Mouse (Mus musculus) midbrain, embryonic 15.5 days (tissue): ENCODE results near the gene Tab2. TPM values are rescaled to one million over a fixed set of nuclear protein-coding genes. Genes with fewer than 3 reads are reported as not detected.

Source experiments
- ATAC-seq: fragments of 200-750 bp; cut with Nextera tagmentation; replicated peaks from 2 replicates; pipeline ENCODE4 v1.8.0; 2017; ENCODE audit warnings: moderate TSS enrichment
- H3K27ac ChIP-seq: fragments of 300-500 bp; sonication (generic); 2 replicates; pipeline ENCODE4 v1.5.1; 2015; ENCODE audit warnings: mild to moderate bottlenecking, inconsistent platforms
- H3K27me3 ChIP-seq: fragments of 300-500 bp; sonication (generic); replicated peaks from 2 replicates; pipeline ENCODE4 v1.6.1; 2015; ENCODE audit warnings: inconsistent platforms
- H3K36me3 ChIP-seq: fragments of 300-500 bp; sonication (generic); replicated peaks from 2 replicates; pipeline ENCODE4 v1.6.1; 2015; ENCODE audit warnings: inconsistent platforms
- H3K4me1 ChIP-seq: fragments of 300-500 bp; sonication (generic); 2 replicates; pipeline ENCODE4 v1.6.1; 2015; ENCODE audit warnings: inconsistent platforms
- H3K4me2 ChIP-seq: fragments of 300-500 bp; sonication (generic); 2 replicates; pipeline ENCODE4 v1.6.1; 2015; ENCODE audit warnings: inconsistent platforms, mild to moderate bottlenecking, moderate library complexity
- H3K4me3 ChIP-seq: fragments of 300-500 bp; sonication (generic); 2 replicates; pipeline ENCODE4 v1.5.1; 2015; ENCODE audit warnings: mild to moderate bottlenecking, inconsistent platforms
- H3K9ac ChIP-seq: fragments of 300-500 bp; sonication (generic); 2 replicates; pipeline ENCODE4 v1.6.1; 2015; ENCODE audit warnings: mild to moderate bottlenecking, inconsistent platforms
- H3K9me3 ChIP-seq: fragments of 300-500 bp; sonication (generic); 2 replicates; pipeline ENCODE4 v1.6.1; 2016; ENCODE audit warnings: inconsistent platforms
- WGBS: fragments of 180-500 bp; shearing (Covaris S2); methylation state at CpG from one replicate; pipeline ENCODE4 v1.1.7; 2015; ENCODE audit warnings: mixed read lengths; 5-methylcytosine and 5-hydroxymethylcytosine counted together
- polyA plus RNA-seq: library from polyadenylated mRNA; unstranded; fragments of >200 nt; fragmentation: Nextera tagmentation; extraction: Ambion mirVana; gene quantifications from 2 replicates; pipeline ENCODE4 v1.2.1, GENCODE M21; 2015

Tab2 gene
- 13.1 and 13.7 TPM in 2 replicates for polyA plus RNA-seq

DNA sequence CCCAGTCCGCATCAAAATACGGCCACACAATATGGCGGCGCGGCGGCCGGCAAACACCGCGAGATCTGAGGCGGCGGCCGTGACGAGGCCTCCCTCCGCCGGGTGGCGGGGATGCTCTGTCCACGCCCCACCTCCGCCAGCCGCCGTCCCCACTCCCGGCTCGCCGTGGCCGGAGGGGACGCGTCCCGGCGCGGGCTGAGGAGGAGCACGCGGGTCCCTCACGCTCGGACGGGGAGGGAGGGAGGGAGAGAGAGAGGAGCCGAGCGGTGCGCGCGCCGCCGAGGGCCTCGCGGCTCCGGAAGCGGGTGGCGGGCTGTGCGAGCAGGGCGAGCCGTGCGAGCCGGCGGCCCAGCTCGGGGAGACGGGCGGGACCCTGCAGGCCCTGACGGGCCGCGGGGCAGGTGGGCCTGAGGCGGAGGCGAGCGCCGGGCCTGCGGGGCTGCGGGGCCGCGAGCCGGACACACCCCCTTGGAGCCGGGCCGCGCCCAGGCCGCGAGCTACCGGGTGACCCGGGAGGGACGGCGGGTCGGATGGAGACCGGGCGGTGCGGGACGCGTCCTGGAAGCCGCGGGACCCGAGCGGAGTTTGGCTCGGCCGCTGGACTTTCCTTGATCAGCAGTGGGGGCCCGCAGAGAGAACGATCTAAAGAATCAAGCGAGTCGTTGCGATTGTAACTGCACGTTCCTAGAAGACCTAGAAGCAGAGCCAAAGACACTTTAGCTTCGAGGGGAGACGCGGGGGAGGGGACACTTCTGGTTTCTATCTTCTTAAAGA lies at the start of gene Tab2:
TSS of gene Tab2 (minus strand) at position 3 of the 774 bp plus-strand sequence.
- no peaks in the 10 kb centered on the region for H3K27me3 ChIP-seq
- peaks cover 29% of the 10 kb centered on the region for H3K4me1 ChIP-seq
- peak within 1 kb of the TSS; percentile 73 for H3K4me2 ChIP-seq
- no peaks in the 10 kb centered on the region for H3K36me3 ChIP-seq
- H3K27ac ChIP-seq, result peak within 1 kb of the TSS; percentile 99
- peak; percentile 98 for ATAC-seq
- peak within 1 kb of the TSS; percentile 98 for H3K9ac ChIP-seq
- H3K4me3 ChIP-seq, result peak within 1 kb of the TSS; percentile 99
- WGBS, result under 1% methylated on average over 80 of the region's 97 CpGs
- no peaks in the 10 kb centered on the region for H3K9me3 ChIP-seq

DNA sequence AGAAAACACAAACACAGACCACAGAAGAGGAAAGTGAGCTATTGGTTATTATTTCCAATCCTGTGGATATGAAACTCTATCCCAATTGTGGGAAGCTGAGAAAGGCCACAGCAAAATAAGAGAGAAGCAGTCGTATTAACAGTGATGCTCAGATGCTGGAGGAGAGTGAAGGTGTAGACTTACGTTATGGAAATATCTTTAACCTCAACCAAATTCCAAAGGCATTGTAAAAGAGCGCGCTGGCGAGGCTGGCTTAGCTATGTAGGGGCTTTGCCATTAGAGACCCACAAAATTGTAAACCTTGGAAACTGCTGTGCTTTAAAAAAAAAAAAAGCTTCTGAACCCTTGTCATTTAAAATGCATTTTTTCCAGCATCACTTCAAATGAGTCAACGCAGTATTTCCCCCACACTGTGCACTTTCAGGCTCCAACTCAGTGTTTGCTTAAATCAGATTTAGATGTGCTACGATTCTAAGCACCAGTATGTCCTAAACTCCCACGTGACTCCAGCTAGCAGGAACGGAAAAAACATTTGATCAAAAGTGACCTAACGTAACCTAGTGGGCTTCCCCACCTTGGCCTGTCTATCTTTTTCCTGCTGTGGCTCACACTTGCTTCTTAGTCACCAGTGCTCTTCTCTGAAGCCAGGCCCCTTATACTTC lies 36.4 kb upstream of the Tab2 start:
- Histone ChIP-seq H3K36me3 (no peaks in the 10 kb centered on the region), H3K9me3 (no peaks in the 10 kb centered on the region), H3K27ac (no peak overlapping the region), H3K4me2 (no peak overlapping the region), H3K9ac (no peak overlapping the region), H3K27me3 (no peaks in the 10 kb centered on the region), H3K4me3 (no peak overlapping the region), H3K4me1 (no peaks in the 10 kb centered on the region)
- whole genome bisulfite sequencing, result 73% methylated on average over 10 of the region's 10 CpGs
- ATAC-seq, result no peak

DNA sequence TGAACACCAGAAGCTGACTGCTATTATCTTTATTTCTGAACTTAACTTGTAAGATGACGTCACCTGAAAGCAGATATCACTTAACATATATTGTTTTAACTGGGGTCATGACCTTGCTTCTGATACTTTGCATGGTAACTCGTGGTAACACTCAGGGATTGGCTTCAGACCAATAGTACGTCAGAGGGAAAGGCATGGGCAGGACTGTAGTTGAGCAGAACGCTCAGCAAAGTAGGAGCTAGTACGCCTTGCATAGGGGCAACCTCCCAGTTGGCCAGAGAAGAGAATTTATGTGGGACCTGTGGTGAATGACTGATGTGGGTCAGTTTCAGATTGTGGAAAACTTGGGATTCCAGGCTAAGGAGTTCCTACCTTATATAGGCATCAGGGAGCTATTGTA lies 35.6 kb upstream of the Tab2 start:
- H3K4me1 ChIP-seq, result no peaks in the 10 kb centered on the region
- no peak overlapping the region for H3K4me3 ChIP-seq
- no peaks in the 10 kb centered on the region for H3K27me3 ChIP-seq
- no peaks in the 10 kb centered on the region for H3K9me3 ChIP-seq
- 88% methylated on average over 5 of the region's 5 CpGs for WGBS
- no peak overlapping the region for H3K27ac ChIP-seq
- ATAC-seq, result no peak
- no peaks in the 10 kb centered on the region for H3K36me3 ChIP-seq
- H3K9ac ChIP-seq, result no peak overlapping the region
- H3K4me2 ChIP-seq, result no peak overlapping the region

DNA sequence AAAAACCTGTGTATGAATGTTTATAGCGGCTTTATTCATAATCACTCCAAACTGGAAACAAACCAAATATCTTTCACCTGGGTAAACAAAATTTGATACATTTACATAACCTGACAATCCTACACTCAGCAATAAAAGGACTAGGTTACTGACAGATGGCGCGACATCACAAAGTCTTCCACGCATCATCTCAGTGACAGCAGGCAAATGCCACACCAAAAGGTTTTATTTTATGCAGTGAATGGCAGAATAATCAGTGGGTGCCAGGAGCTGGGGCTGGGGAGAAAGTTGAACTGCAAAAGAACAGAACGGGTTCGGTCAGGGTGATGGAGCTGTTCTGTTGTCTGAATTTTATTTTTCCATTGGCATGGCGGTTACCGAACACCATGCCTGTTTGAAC lies 31.5 kb upstream of the Tab2 start:
- ATAC-seq, result no peak
- 89% methylated on average over 8 of the region's 8 CpGs for WGBS

DNA sequence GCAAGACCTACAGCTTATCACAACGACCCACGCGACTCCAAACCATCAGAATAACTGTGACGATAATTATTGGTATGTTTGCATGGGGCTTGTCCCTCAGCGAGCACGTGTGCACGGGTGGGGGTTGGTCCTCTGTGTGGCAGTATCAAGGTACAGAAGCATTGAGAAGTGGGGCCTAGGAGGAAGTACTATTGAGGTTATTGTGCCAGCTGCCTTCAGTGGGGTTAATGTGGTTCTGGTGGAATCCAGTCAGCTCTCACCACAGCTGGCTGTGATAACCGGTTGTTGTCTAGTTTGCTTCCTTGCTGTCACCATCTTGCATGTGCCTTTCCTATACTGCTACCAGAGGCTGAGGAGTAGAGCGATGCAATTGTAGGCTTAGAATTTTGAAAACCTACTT lies 20.4 kb upstream of the Tab2 start:
- no peak overlapping the region for H3K4me3 ChIP-seq
- no peaks in the 10 kb centered on the region for H3K9me3 ChIP-seq
- 95% methylated on average over 9 of the region's 9 CpGs for WGBS
- H3K4me2 ChIP-seq, result no peak overlapping the region
- no peak overlapping the region for H3K9ac ChIP-seq
- H3K4me1 ChIP-seq, result no peaks in the 10 kb centered on the region
- H3K27me3 ChIP-seq, result no peaks in the 10 kb centered on the region
- H3K36me3 ChIP-seq, result no peaks in the 10 kb centered on the region
- ATAC-seq, result no peak
- H3K27ac ChIP-seq, result no peak overlapping the region

More for the DNA sequence above, 31.5 kb upstream of the Tab2 start:
- Histone ChIP-seq H3K27me3 (no peaks in the 10 kb centered on the region), H3K36me3 (no peaks in the 10 kb centered on the region), H3K4me3 (no peak overlapping the region), H3K27ac (no peak overlapping the region), H3K4me2 (no peak overlapping the region), H3K9me3 (no peaks in the 10 kb centered on the region), H3K9ac (no peak overlapping the region), H3K4me1 (no peaks in the 10 kb centered on the region)

DNA sequence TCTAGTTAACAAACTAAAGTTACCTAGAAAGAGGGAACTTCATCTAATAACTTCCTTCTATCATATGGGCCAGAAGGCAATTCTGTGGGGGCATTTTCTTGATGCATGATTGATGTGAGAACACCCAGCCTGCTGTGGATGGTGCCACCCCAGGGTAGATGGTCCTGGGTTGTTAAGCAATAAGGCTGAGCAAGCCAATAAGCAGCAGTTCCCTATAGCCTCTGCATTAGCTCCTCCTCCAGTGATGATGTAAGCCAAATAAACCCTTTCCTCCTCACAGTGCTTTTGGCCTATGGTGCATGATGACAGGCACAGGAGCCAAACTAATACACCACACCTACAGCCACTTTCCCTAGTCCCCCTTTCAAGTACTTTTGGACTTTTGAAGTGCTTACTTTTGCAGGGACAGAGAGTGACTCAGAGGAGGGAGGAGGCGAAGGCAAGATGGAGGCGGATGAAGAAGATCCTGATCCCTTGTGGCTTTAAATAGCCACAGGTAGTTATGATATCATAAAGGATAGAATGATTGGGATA lies 12.8 kb upstream of the Tab2 start:
- H3K4me2 ChIP-seq, result no peak overlapping the region
- no peaks in the 10 kb centered on the region for H3K9me3 ChIP-seq
- no peak for ATAC-seq
- no peak overlapping the region for H3K27ac ChIP-seq
- no peaks in the 10 kb centered on the region for H3K27me3 ChIP-seq
- no peaks in the 10 kb centered on the region for H3K36me3 ChIP-seq
- H3K4me1 ChIP-seq, result no peaks in the 10 kb centered on the region
- H3K9ac ChIP-seq, result no peak overlapping the region
- no peak overlapping the region for H3K4me3 ChIP-seq
- 98% methylated on average over 2 of the region's 2 CpGs for WGBS

DNA sequence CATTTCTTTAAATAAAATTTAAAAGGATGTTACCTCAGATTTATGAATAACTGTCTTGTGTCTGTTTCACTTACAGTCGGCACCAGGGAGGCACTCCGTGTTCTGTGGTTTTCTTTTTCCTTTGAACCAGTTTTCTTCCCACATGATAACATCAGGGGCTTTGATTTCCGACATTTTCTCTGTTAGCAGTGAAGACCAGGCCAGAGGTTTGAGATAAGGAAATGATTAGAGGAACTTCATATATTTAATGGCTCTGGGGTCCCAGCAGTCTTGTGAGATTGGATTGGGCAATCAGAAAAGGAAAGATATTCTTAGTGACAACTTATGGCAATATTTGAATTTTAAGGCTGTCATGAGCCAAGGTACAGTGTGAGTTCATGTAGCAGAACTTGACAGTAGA lies 11.1 kb upstream of the Tab2 start:
- no peaks in the 10 kb centered on the region for H3K4me1 ChIP-seq
- H3K9ac ChIP-seq, result no peak overlapping the region
- H3K4me3 ChIP-seq, result no peak overlapping the region
- no peak for ATAC-seq
- no peaks in the 10 kb centered on the region for H3K36me3 ChIP-seq
- H3K4me2 ChIP-seq, result no peak overlapping the region
- no peaks in the 10 kb centered on the region for H3K9me3 ChIP-seq
- 85% methylated on average over 3 of the region's 3 CpGs for WGBS
- H3K27me3 ChIP-seq, result no peaks in the 10 kb centered on the region
- no peak overlapping the region for H3K27ac ChIP-seq

DNA sequence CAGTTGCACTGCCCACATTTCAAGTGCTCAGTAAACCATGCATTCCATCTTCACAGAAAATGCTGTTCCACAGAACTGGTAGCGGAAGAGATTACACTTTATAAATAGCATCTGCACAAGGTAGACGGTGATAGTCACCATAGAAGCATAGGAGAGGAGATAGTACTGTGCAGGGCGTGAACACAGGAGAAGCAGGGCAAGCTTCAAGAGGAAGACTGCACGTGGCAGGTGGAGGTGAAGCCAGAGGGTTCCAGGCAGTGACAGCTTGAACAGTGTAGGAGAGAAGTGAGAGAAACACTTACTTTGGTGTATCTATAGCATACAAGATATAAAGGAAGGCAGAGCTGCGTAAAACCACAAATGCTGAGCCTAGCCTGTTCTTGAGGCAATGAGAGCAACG lies 3.0 kb upstream of the Tab2 start:
- WGBS, result 77% methylated on average over 6 of the region's 6 CpGs
- Histone ChIP-seq H3K4me3 (no peak overlapping the region), H3K27me3 (no peaks in the 10 kb centered on the region), H3K4me2 (no peak overlapping the region), H3K9me3 (no peaks in the 10 kb centered on the region), H3K27ac (no peak overlapping the region), H3K9ac (no peak overlapping the region), H3K36me3 (no peaks in the 10 kb centered on the region), H3K4me1 (peaks cover 7% of the 10 kb centered on the region)
- no peak for ATAC-seq

DNA sequence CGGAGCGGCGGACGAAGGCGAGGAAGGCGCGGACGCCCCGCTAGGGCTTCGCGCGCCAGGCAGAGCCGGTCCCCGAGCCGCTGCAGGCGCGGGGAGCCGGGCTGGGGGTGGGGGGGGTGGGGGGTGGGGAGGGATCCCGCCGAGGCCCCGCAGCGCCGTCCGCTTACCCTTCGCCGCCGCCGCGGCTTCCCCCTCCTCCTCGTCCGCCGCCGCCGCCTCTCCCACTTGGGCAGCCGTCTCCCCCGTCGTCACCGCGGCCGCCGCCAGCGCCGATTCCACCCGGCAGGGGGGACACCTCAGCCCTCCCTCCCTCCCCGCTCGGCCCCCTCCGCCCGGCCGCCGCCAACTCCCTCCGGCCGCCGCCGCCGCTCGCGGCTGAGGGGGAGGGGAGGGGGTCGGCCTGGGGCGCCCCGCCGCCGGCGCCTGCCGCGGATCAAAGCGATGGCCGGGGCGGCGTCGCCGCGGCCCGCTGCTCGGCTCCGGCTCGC lies 352 bp downstream of the Tab2 start:
- 0% methylated on average over 5 of the region's 76 CpGs for WGBS
- H3K27me3 ChIP-seq, result no peaks in the 10 kb centered on the region
- no peaks in the 10 kb centered on the region for H3K9me3 ChIP-seq
- H3K27ac ChIP-seq, result peak overlapping the region; percentile 99
- H3K9ac ChIP-seq, result peak overlapping the region; percentile 98
- peak; percentile 76 for ATAC-seq
- H3K4me3 ChIP-seq, result peak overlapping the region; percentile 99
- no peaks in the 10 kb centered on the region for H3K36me3 ChIP-seq
- peak overlapping the region; percentile 73 for H3K4me2 ChIP-seq
- peaks cover 29% of the 10 kb centered on the region for H3K4me1 ChIP-seq

DNA sequence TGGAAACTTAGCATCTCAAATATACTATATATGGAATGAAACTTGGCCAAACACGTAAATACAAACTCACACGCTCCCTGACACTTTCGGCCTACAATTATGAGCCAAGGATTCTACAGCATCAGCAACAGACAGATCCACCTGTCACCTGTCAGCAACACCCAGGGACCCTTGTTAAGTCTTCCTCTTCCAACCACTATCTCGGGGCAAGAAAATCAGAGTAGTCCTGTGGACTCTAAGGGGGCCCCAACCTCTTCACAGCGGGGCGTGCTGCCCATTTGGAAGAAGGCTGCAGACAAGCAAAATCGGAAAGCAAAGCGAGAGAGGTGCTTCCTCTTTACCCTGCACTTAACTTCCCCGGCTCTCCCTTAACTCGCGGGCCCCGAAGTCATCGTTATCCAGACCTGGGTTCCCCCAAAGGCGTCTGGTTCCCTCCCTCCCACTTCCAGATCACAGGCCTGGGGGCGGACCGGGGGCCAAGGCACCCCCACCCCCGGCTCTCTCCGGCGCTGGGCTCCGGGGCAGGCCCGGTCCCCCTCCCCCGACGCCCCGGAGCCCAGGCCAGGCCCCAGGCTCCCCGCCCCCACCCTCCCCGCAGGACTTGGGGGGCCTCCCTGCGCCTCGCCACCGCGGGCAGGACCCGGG lies 919 bp downstream of the Tab2 start:
- Histone ChIP-seq H3K36me3 (no peaks in the 10 kb centered on the region), H3K4me2 (peak overlapping the region; percentile 73), H3K4me1 (peaks cover 29% of the 10 kb centered on the region), H3K4me3 (peak overlapping the region; percentile 99), H3K27ac (peak overlapping the region; percentile 99), H3K9ac (peak overlapping the region; percentile 98), H3K27me3 (no peaks in the 10 kb centered on the region), H3K9me3 (no peaks in the 10 kb centered on the region)
- under 1% methylated on average over 21 of the region's 31 CpGs for WGBS
- no peak; the same call in 1 of the 2 replicates for ATAC-seq

DNA sequence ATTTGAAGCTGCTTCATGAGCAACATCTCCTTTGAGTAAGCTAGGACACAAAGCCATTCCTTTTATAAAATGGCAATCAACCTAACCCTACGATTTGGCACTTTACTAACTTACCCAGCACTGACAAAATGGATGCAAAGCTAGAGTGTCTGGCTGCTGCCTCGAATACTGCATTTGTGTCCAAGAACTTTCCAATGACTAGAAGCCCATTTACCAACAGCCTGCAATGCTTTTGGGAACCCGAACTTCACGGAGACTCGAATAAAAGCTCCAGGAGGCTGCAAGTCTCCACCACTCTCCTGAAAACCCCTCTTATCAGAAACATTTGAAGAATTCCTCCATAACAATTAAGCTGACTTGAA lies 1.4 kb downstream of the Tab2 start:
- under 1% methylated on average over 5 of the region's 5 CpGs for WGBS
- H3K4me2 ChIP-seq, result peak overlapping the region; percentile 73
- no peaks in the 10 kb centered on the region for H3K27me3 ChIP-seq
- H3K27ac ChIP-seq, result peak overlapping the region; percentile 99; the same call in 1 of the 2 replicates
- peaks cover 29% of the 10 kb centered on the region for H3K4me1 ChIP-seq
- no peak for ATAC-seq
- peak overlapping the region; percentile 99 for H3K4me3 ChIP-seq
- peak overlapping the region; percentile 98 for H3K9ac ChIP-seq
- H3K9me3 ChIP-seq, result no peaks in the 10 kb centered on the region
- no peaks in the 10 kb centered on the region for H3K36me3 ChIP-seq

DNA sequence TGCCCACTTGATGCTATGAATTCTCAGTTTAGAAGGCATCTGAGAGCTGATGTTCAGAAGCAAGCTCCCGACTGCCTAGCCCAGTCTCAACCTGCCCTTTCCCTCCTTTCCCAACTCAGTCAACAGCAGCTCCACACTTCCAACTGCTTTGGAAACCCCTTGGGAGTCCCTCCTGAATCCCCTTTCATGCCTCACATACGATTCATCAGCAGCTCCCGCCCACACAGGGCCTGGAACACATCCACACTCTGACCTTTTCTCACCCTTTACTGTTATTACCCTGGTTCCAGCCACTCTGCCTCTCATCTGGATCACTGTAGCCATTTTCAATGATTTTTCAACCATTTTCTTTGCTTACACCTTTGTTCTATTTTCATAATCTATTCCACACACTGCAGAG lies 13.0 kb downstream of the Tab2 start:
- Histone ChIP-seq H3K36me3 (no peaks in the 10 kb centered on the region), H3K9ac (no peak overlapping the region), H3K9me3 (no peaks in the 10 kb centered on the region), H3K27me3 (no peaks in the 10 kb centered on the region), H3K4me1 (no peaks in the 10 kb centered on the region), H3K4me3 (no peak overlapping the region), H3K4me2 (no peak overlapping the region), H3K27ac (no peak overlapping the region)
- no peak for ATAC-seq
- 51% methylated on average over 3 of the region's 3 CpGs for WGBS
